Mouse (Mus musculus): ENCODE data around the gene H2al1o. TPM values are rescaled to one million over a fixed set of nuclear protein-coding genes. Genes with fewer than 3 reads are reported as not detected.
A peak's percentile ranks its signal among the peaks of the same experiment; 100 is the strongest.
"Not testable (repeated sequence)": the region's sequence is repeated elsewhere in the genome, so short reads cannot be mapped to it uniquely, and the experiment has no call there.

Gene H2al1o
- not detected in 2 replicates for polyA plus RNA-seq (2012; rRNA removed)

GRCm38 (mm10) chrX:9572309-9572708, at the start of gene H2al1o:
H2al1o (minus strand) TSS chrX:9572409.
- DNase-seq (ENCODE audit: low read depth), result not testable (repeated sequence)

DNA sequence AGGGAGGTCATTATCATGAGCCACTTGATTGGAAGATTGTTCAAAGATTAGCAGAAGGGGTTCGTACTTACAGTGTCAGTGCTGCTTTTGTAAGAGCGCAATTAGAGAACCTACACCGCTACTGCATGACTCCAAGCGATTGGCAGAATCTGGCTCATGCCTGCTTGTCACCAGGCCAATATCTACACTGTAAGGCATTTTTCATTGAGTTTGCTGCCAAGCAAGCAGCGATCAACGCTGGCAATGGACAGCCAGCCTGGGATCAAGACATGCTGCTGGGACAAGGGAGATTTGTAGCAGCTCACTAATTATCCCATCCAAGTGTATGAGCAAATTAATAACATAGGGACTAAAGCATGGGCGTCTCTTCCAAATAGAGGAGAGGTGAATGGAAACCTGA, 25.8 kb upstream of the H2al1o start:
- DNase-seq (ENCODE audit: low read depth), result peak; percentile 19

GRCm38 (mm10) chrX:9536881-9537280, 35.3 kb downstream of the H2al1o start:
- DNase-seq (ENCODE audit: low read depth), result no peak

Other genes starting within 250 kb of the H2al1o start
- gene H2al1k, start 221.8 kb downstream of the H2al1o start, polyA plus RNA-seq (2012; rRNA removed), result 0.36 TPM in 1 of 2 replicates, not detected in the other
- 2.7 and 3.5 TPM in 2 replicates for gene Cybb, start 84.6 kb downstream of the H2al1o start, polyA plus RNA-seq (2012; rRNA removed)
- 41.3 and 68.4 TPM in 2 replicates for gene Dynlt3, start 90.6 kb upstream of the H2al1o start, polyA plus RNA-seq (2012; rRNA removed)

Data from gonadal fat pad, adult 2 months (tissue).